8 mouse cellular contexts compared by ENCODE assay signal in the genomic region with DNA sequence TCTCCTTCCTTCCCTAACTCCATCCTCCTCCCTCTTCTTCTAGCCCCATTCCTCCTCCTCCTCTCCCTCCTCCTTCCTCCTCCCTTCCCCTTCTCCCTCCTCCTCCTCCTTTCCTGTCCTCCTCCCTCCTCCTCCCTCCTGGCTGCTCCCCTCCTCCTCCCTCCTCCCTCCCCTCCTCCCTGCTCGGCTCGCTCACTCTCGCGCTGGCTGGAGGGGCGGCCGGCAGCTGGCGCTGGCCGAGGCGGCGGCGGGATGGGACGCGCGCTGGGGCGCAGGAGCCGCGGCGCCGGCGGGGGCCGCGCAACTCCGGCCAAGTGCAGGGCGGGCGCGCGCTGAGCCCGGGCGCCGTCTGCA. TPM values are rescaled to one million over a fixed set of nuclear protein-coding genes. Genes with fewer than 3 reads are reported as not detected.
DNase-seq lines count a peak whose midpoint lies in the region; ATAC-seq and TF ChIP-seq lines count a peak whose summit lies in the region.

No protein-coding gene starts in this region.

- DNase-seq in adrenal gland, postnatal 10 days, result peak; percentile 22
- no peak for DNase-seq in adrenal gland, adult 18-20 months (ENCODE audit: low spot score in 2 of 2)
- peak; percentile 78 to 80 for DNase-seq in left cerebral cortex, adult 2 months (ENCODE audit: extremely low spot score in 1 of 2, low spot score in 2 of 2)
- no peak for DNase-seq in spleen, postnatal 36 days (ENCODE audit: low spot score in 2 of 2)
- DNase-seq in thymus, adult 18-20 months, result no peak

- TF ChIP-seq POLR2A in ES-Bruce4 (IDR thresholded peaks at IDR 0.05; ENCODE audit: insufficient read depth, low read length), result no peak

- H3K9ac ChIP-seq in ES-Bruce4 (ENCODE audit: low read depth, poor library complexity, severe bottlenecking), result peak overlapping the region; percentile 83
- H3K9ac ChIP-seq in midbrain, embryonic 15.5 days, result peak overlapping the region; percentile 58

- under 1% methylated on average over 30 of the region's 30 CpGs for WGBS in midbrain, embryonic 15.5 days

- H3K27ac ChIP-seq in ES-Bruce4 (ENCODE audit: insufficient read depth, low read length), result no peak overlapping the region
- H3K27ac ChIP-seq in left cerebral cortex, adult 2 months, result peak overlapping the region; percentile 92
- H3K27ac ChIP-seq in midbrain, embryonic 15.5 days, result peak overlapping the region; percentile 74

- peaks cover 4% of the 10 kb centered on the region for H3K4me1 ChIP-seq in ES-Bruce4 (ENCODE audit: control insufficient read depth, insufficient read depth, low read length)
- peaks cover 38% of the 10 kb centered on the region for H3K4me1 ChIP-seq in midbrain, embryonic 15.5 days

- peak; percentile 33 for ATAC-seq in frontal cortex, adult (ENCODE audit: low TSS enrichment)
- peak; percentile 58 for ATAC-seq in midbrain, embryonic 15.5 days (replicated peaks)

- intact Hi-C loops in left cerebral cortex, adult 2 months (cut with DNase I), result loop anchor here (1.0 to 10.0 kb wide), 10 partner anchors 175 to 1201 kb away; no protein-coding TSS in a partner anchor

- H3K9me3 ChIP-seq in ES-Bruce4 (replicated peaks; ENCODE audit: control insufficient read depth, insufficient read depth, low read length, poor library complexity, severe bottlenecking), result no peaks in the 10 kb centered on the region
- H3K9me3 ChIP-seq in midbrain, embryonic 15.5 days, result no peaks in the 10 kb centered on the region

- H3K36me3 ChIP-seq in ES-Bruce4 (ENCODE audit: control insufficient read depth, insufficient read depth, low read length, poor library complexity, severe bottlenecking), result no peaks in the 10 kb centered on the region
- H3K36me3 ChIP-seq in midbrain, embryonic 15.5 days (replicated peaks), result no peaks in the 10 kb centered on the region

- H3K27me3 ChIP-seq in ES-Bruce4 (ENCODE audit: control insufficient read depth, insufficient read depth, low read length, poor library complexity, severe bottlenecking), result peaks cover 9% of the 10 kb centered on the region; the same call in 1 of the 2 replicates
- peaks cover 37% of the 10 kb centered on the region for H3K27me3 ChIP-seq in midbrain, embryonic 15.5 days (replicated peaks)

- peak overlapping the region; percentile 91 for H3K4me2 ChIP-seq in midbrain, embryonic 15.5 days

- H3K4me3 ChIP-seq in ES-Bruce4 (ENCODE audit: low read depth, low read length), result peak overlapping the region; percentile 63
- peak overlapping the region; percentile 82 for H3K4me3 ChIP-seq in left cerebral cortex, adult 2 months
- peak overlapping the region; percentile 69 for H3K4me3 ChIP-seq in midbrain, embryonic 15.5 days

- TF ChIP-seq CTCF in ES-Bruce4 (IDR thresholded peaks at IDR 0.05; ENCODE audit: low read depth, low read length), result no peak
- no peak for TF ChIP-seq CTCF in left cerebral cortex, adult 2 months (IDR thresholded peaks at IDR 0.05)

- no peak for TF ChIP-seq EP300 in ES-Bruce4 (IDR thresholded peaks at IDR 0.05; ENCODE audit: insufficient read depth, low read depth, low read length)

RNA-seq across cellular contexts. Expression of gene Tmem132b, which starts 0.6 kb away (rescaled TPM):
- 1 to 10 TPM in 1 of 2 experiments, under 1 TPM in 1; 0.70 to 1.2 TPM for total RNA-seq in adrenal gland, postnatal 10 days (2021)
- 1 to 10 TPM; 2.0 to 2.1 TPM for total RNA-seq in adrenal gland, adult 18-20 months (2021)
- polyA plus RNA-seq in ES-Bruce4 (2011; ENCODE audit: insufficient read depth, insufficient read length, low read depth, missing spikeins), result 0.15 and 0.20 TPM in 2 replicates
- 100 to 1,000 TPM; 135 to 141 TPM for total RNA-seq in left cerebral cortex, adult 2 months (2021)
- 6.8 and 8.1 TPM in 2 replicates for polyA plus RNA-seq in midbrain, embryonic 15.5 days (2015; fragmentation: Nextera tagmentation; extraction: Ambion mirVana)

RNA-seq across cellular contexts. Expression of gene Aacs, which starts 56.6 kb away (rescaled TPM):
- 10 to 100 TPM; 18.1 to 18.5 TPM for total RNA-seq in adrenal gland, postnatal 10 days (2021)
- 100 to 1,000 TPM in 1 of 2 experiments, 10 to 100 TPM in 1; 90.2 to 165 TPM for total RNA-seq in adrenal gland, adult 18-20 months (2021)
- polyA plus RNA-seq in ES-Bruce4 (2011; ENCODE audit: insufficient read depth, insufficient read length, low read depth, missing spikeins), result 23.2 and 26.3 TPM in 2 replicates
- total RNA-seq in left cerebral cortex, adult 2 months (2021), result 10 to 100 TPM; 43.7 to 48.0 TPM
- polyA plus RNA-seq in midbrain, embryonic 15.5 days (2015; fragmentation: Nextera tagmentation; extraction: Ambion mirVana), result 95.9 and 96.0 TPM in 2 replicates

Comparison
In these comparisons a context has a peak if more than half of its experiments do, and no peak if none do; other contexts are left out.
1. DNase-seq: peak in adrenal gland, postnatal 10 days (single experiment) and left cerebral cortex, adult 2 months (2 of 2); none in adrenal gland, adult 18-20 months (0 of 2), spleen, postnatal 36 days (0 of 2) and thymus, adult 18-20 months (0 of 2).
2. RNA of gene Tmem132b, which starts 0.6 kb away (total RNA-seq): 135 to 141 TPM in left cerebral cortex, adult 2 months; 2.0 to 2.1 TPM in adrenal gland, adult 18-20 months and 0.70 to 1.2 TPM in adrenal gland, postnatal 10 days; every median in the first group is over 10 times any median in the second.
3. Peak in every context shown above with its lines, with median percentiles within 50 percentile points of each other: H3K4me3 ChIP-seq.